Mouse (Mus musculus): ENCODE results near the gene Mrpl48.

- TF ChIP-seq POLR2A (IDR thresholded peaks at IDR 0.05; ENCODE audit: borderline replicate concordance, low read depth, low read length): no peak
- TF ChIP-seq CTCF (IDR thresholded peaks at IDR 0.05; ENCODE audit: low read depth, low read length): no peak
Observed at GRCm38 (mm10) chr7:100522222-100522621, 85.9 kb downstream of the Mrpl48 start.

All from bone marrow macrophage, adult 2 months (primary cell).